8 mouse cellular contexts compared by ENCODE assay signal in genomic region chr15:12091781-12092458, GRCm38 (mm10). TPM values are rescaled to one million over a fixed set of nuclear protein-coding genes. Genes with fewer than 3 reads are reported as not detected.
DNase-seq lines count a peak whose midpoint lies in the region; ATAC-seq and TF ChIP-seq lines count a peak whose summit lies in the region.

No protein-coding gene starts in this region.

- H3K4me1 ChIP-seq in forebrain, postnatal 0 days (ENCODE audit: insufficient read depth), result peaks cover 10% of the 10 kb centered on the region
- H3K4me1 ChIP-seq in forebrain, embryonic 16.5 days (replicated peaks; ENCODE audit: control insufficient read depth, insufficient read depth, low read length), result peaks cover 16% of the 10 kb centered on the region
- no peaks in the 10 kb centered on the region for H3K4me1 ChIP-seq in liver, adult 2 months (ENCODE audit: control insufficient read depth, insufficient read depth, low read length)
- no peaks in the 10 kb centered on the region for H3K4me1 ChIP-seq in liver, embryonic 12.5 days
- H3K4me1 ChIP-seq in embryonic fibroblast, embryonic 13.5 days (ENCODE audit: control insufficient read depth, insufficient read depth, low read length), result peaks cover 5% of the 10 kb centered on the region
- H3K4me1 ChIP-seq in thymus, adult 2 months (replicated peaks; ENCODE audit: control insufficient read depth, insufficient read depth, low read length), result no peaks in the 10 kb centered on the region

- no peak for TF ChIP-seq POLR2A in liver, adult 2 months (IDR thresholded peaks at IDR 0.05; ENCODE audit: extremely low read depth, insufficient read depth, low read length)
- TF ChIP-seq POLR2A in embryonic fibroblast, embryonic 13.5 days (IDR thresholded peaks at IDR 0.05; ENCODE audit: low read depth, low read length), result no peak
- no peak for TF ChIP-seq POLR2A in thymus, adult 2 months (IDR thresholded peaks at IDR 0.05; ENCODE audit: control insufficient read depth, extremely low read depth, insufficient read depth, low read length, poor library complexity)

- peak; percentile 40 for DNase-seq in forebrain, postnatal 0 days
- DNase-seq in liver, adult 2 months (ENCODE audit: extremely low read depth, low read depth, low spot score), result peak; percentile 29
- peak; percentile 81 for DNase-seq in ZHBTc4 (ENCODE audit: low read depth, low spot score)
- DNase-seq in lung, postnatal 14 days, result peak; percentile 71
- peak; percentile 66 for DNase-seq in thymus, adult 2 months

- H3K27me3 ChIP-seq in forebrain, postnatal 0 days (ENCODE audit: insufficient read depth, low read length), result no peaks in the 10 kb centered on the region
- no peaks in the 10 kb centered on the region for H3K27me3 ChIP-seq in forebrain, embryonic 16.5 days (replicated peaks; ENCODE audit: control insufficient read depth, insufficient read depth, low read length)
- no peaks in the 10 kb centered on the region for H3K27me3 ChIP-seq in liver, adult 2 months (ENCODE audit: control insufficient read depth, insufficient read depth, low read length)
- H3K27me3 ChIP-seq in liver, embryonic 12.5 days (replicated peaks), result no peaks in the 10 kb centered on the region
- no peaks in the 10 kb centered on the region for H3K27me3 ChIP-seq in thymus, adult 2 months (ENCODE audit: control insufficient read depth, insufficient read depth, low read length)

- 66% methylated on average over 10 of the region's 10 CpGs for WGBS in forebrain, postnatal 0 days
- WGBS in forebrain, embryonic 16.5 days, result 64% methylated on average over 10 of the region's 10 CpGs
- 50% methylated on average over 10 of the region's 10 CpGs for WGBS in liver, adult 2 months
- WGBS in liver, embryonic 12.5 days (ENCODE audit: insufficient replicate concordance), result 39% methylated on average over 10 of the region's 10 CpGs
- WGBS in thymus, adult 2 months, result 63% methylated on average over 10 of the region's 10 CpGs

- TF ChIP-seq CTCF in forebrain, postnatal 0 days (IDR thresholded peaks at IDR 0.05; ENCODE audit: low read depth), result peak; percentile 67
- TF ChIP-seq CTCF in liver, adult 2 months (IDR thresholded peaks at IDR 0.05; ENCODE audit: low read depth, low read length), result peak; percentile 74
- TF ChIP-seq CTCF in embryonic fibroblast, embryonic 13.5 days (IDR thresholded peaks at IDR 0.05; ENCODE audit: borderline replicate concordance, insufficient read depth, low read length), result peak; percentile 26; the same call in 1 of the 2 replicates
- no peak for TF ChIP-seq CTCF in thymus, adult 2 months (IDR thresholded peaks at IDR 0.05; ENCODE audit: borderline replicate concordance, control insufficient read depth, extremely low read depth, insufficient read depth, low read length, poor library complexity)

- no peaks in the 10 kb centered on the region for H3K36me3 ChIP-seq in forebrain, postnatal 0 days (ENCODE audit: insufficient read depth)
- no peaks in the 10 kb centered on the region for H3K36me3 ChIP-seq in forebrain, embryonic 16.5 days (ENCODE audit: control insufficient read depth, insufficient read depth)
- H3K36me3 ChIP-seq in liver, adult 2 months (ENCODE audit: control insufficient read depth, insufficient read depth, low read length), result no peaks in the 10 kb centered on the region
- H3K36me3 ChIP-seq in liver, embryonic 12.5 days, result no peaks in the 10 kb centered on the region
- no peaks in the 10 kb centered on the region for H3K36me3 ChIP-seq in thymus, adult 2 months (ENCODE audit: control insufficient read depth, insufficient read depth, low read length)

- peak overlapping the region; percentile 40; the same call in 1 of the 2 replicates for H3K27ac ChIP-seq in forebrain, postnatal 0 days (ENCODE audit: low read depth, low read length)
- no peak overlapping the region for H3K27ac ChIP-seq in forebrain, embryonic 16.5 days (ENCODE audit: low read length)
- no peak overlapping the region for H3K27ac ChIP-seq in liver, adult 2 months (replicated peaks; ENCODE audit: insufficient read depth, low read depth, low read length)
- no peak overlapping the region for H3K27ac ChIP-seq in liver, embryonic 12.5 days
- H3K27ac ChIP-seq in embryonic fibroblast, embryonic 13.5 days (ENCODE audit: insufficient read depth, low read length), result no peak overlapping the region
- H3K27ac ChIP-seq in thymus, adult 2 months (ENCODE audit: control insufficient read depth, insufficient read depth, low read length), result no peak overlapping the region

- H3K9me3 ChIP-seq in forebrain, postnatal 0 days (ENCODE audit: low read length), result no peaks in the 10 kb centered on the region
- no peaks in the 10 kb centered on the region for H3K9me3 ChIP-seq in forebrain, embryonic 16.5 days (ENCODE audit: control insufficient read depth, low read length)
- no peaks in the 10 kb centered on the region for H3K9me3 ChIP-seq in liver, embryonic 12.5 days (replicated peaks)

- H3K4me3 ChIP-seq in forebrain, postnatal 0 days (ENCODE audit: low read depth, low read length), result no peak overlapping the region
- H3K4me3 ChIP-seq in forebrain, embryonic 16.5 days (replicated peaks; ENCODE audit: low read length), result no peak overlapping the region
- H3K4me3 ChIP-seq in liver, adult 2 months (ENCODE audit: insufficient read depth, low read depth, low read length), result no peak overlapping the region
- H3K4me3 ChIP-seq in liver, embryonic 12.5 days, result no peak overlapping the region
- no peak overlapping the region for H3K4me3 ChIP-seq in embryonic fibroblast, embryonic 13.5 days (ENCODE audit: insufficient read depth, low read length)
- H3K4me3 ChIP-seq in thymus, adult 2 months (ENCODE audit: control insufficient read depth, insufficient read depth, low read length), result no peak overlapping the region

- no peaks in the 10 kb centered on the region for H3K79me2 ChIP-seq in liver, adult 2 months (ENCODE audit: control insufficient read depth, insufficient read depth, low read length)

- H3K9ac ChIP-seq in forebrain, postnatal 0 days, result no peak overlapping the region
- H3K9ac ChIP-seq in forebrain, embryonic 16.5 days (replicated peaks; ENCODE audit: low read depth, low read length), result no peak overlapping the region
- H3K9ac ChIP-seq in liver, adult 2 months (ENCODE audit: low read depth, low read length), result no peak overlapping the region
- no peak overlapping the region for H3K9ac ChIP-seq in liver, embryonic 12.5 days

- no peak for ATAC-seq in forebrain, postnatal 0 days
- ATAC-seq in forebrain, embryonic 16.5 days, result no peak
- no peak for ATAC-seq in liver, embryonic 12.5 days

- H3K4me2 ChIP-seq in forebrain, postnatal 0 days (ENCODE audit: low read depth), result no peak overlapping the region
- H3K4me2 ChIP-seq in forebrain, embryonic 16.5 days (ENCODE audit: low read length), result no peak overlapping the region
- no peak overlapping the region for H3K4me2 ChIP-seq in liver, embryonic 12.5 days

RNA-seq across cellular contexts. Expression of gene Zfr, which starts 25.7 kb away (rescaled TPM):
- 143 and 212 TPM in 2 replicates for total RNA-seq in forebrain, postnatal 0 days (2014; rRNA removed)
- 132 and 175 TPM in 2 replicates for polyA plus RNA-seq in forebrain, postnatal 0 days (2015; fragmentation: Nextera tagmentation; extraction: Ambion mirVana)
- 124 and 142 TPM in 2 replicates for polyA plus RNA-seq in forebrain, embryonic 16.5 days (2015; fragmentation: Nextera tagmentation; extraction: Ambion mirVana)
- 34.2 and 36.7 TPM in 2 replicates for total RNA-seq in liver, adult 2 months (2014; rRNA removed)
- polyA plus RNA-seq in liver, adult 2 months (2012; rRNA removed), result 46.2 and 61.6 TPM in 2 replicates
- 55.4 and 56.3 TPM in 2 replicates for polyA plus RNA-seq in liver, embryonic 12.5 days (2016; fragmentation: Nextera tagmentation; extraction: Ambion mirVana)
- polyA plus RNA-seq in embryonic fibroblast, embryonic 13.5 days (2011; ENCODE audit: insufficient read length, low read depth, missing spikeins), result 138 and 172 TPM in 2 replicates
- 218 and 232 TPM in 2 replicates for polyA plus RNA-seq in thymus, adult 2 months (2012; rRNA removed)

Comparison
In these comparisons a context has a peak if more than half of its experiments do, and no peak if none do; other contexts are left out.
1. DNase-seq: peak in every context shown above with its lines; median percentile 81 in ZHBTc4; 71 in lung, postnatal 14 days; 66 in thymus, adult 2 months; 40 in forebrain, postnatal 0 days; 29 in liver, adult 2 months.